In genomic region chr6:17305954-17306601, GRCm38 (mm10) we compare ENCODE assay signal across 7 mouse cellular contexts. TPM values are rescaled to one million over a fixed set of nuclear protein-coding genes. Genes with fewer than 3 reads are reported as not detected.
DNase-seq lines count a peak whose midpoint lies in the region; ATAC-seq lines count a peak whose summit lies in the region.

Cav1 (plus strand) TSS chr6:17306335.

- peak; percentile 73 for DNase-seq in adrenal gland, postnatal 25 days
- DNase-seq in embryonic facial prominence, embryonic 10.5 days (ENCODE audit: low spot score) = peak; percentile 77
- DNase-seq in kidney, adult 11 months = peak; percentile 55
- peak; percentile 69 to 85 for DNase-seq in left cerebral cortex, postnatal 25 days (ENCODE audit: low spot score in 2 of 2)
- DNase-seq in right cerebral cortex, postnatal 4 days = peak; percentile 68

- H3K27me3 ChIP-seq in embryonic facial prominence, embryonic 10.5 days (replicated peaks; ENCODE audit: low read depth, poor library complexity, severe bottlenecking) = peaks cover 57% of the 10 kb centered on the region

- H3K36me3 ChIP-seq in embryonic facial prominence, embryonic 10.5 days (replicated peaks) = no peaks in the 10 kb centered on the region

- peaks cover 24% of the 10 kb centered on the region for H3K4me1 ChIP-seq in embryonic facial prominence, embryonic 10.5 days

- no peaks in the 10 kb centered on the region for H3K9me3 ChIP-seq in embryonic facial prominence, embryonic 10.5 days

- peak within 1 kb of the TSS; percentile 44; the same call in 1 of the 2 replicates for H3K27ac ChIP-seq in embryonic facial prominence, embryonic 10.5 days (replicated peaks)

- intact Hi-C loops in left cerebral cortex, postnatal 25 days (cut with DNase I) = loop anchor here (1.0 to 5.0 kb wide), 4 partner anchors 25 to 201 kb away; partner anchors contain the start of gene Cav2

- under 1% methylated on average over 26 of the region's 26 CpGs for WGBS in embryonic facial prominence, embryonic 10.5 days

- ATAC-seq in granulocyte monocyte progenitor cell, adult 5-6 weeks (replicated peaks; ENCODE audit: poor library complexity, severe bottlenecking) = peak; percentile 60
- peak; percentile 55 for ATAC-seq in megakaryocyte progenitor cell, adult 5-6 weeks (replicated peaks; ENCODE audit: poor library complexity)

- peak within 1 kb of the TSS; percentile 61 for H3K4me3 ChIP-seq in embryonic facial prominence, embryonic 10.5 days

RNA-seq across cellular contexts. Expression of gene Cav1, which starts in this region (rescaled TPM):
- 90.9 and 95.2 TPM in 2 replicates for total RNA-seq in adrenal gland, postnatal 25 days (2021)
- polyA plus RNA-seq in embryonic facial prominence, embryonic 10.5 days (2016; fragmentation: Nextera tagmentation; extraction: Ambion mirVana) = 6.0 and 7.9 TPM in 2 replicates
- not detected in 2 replicates for total RNA-seq in granulocyte monocyte progenitor cell, adult 5-6 weeks (2014; fragmentation: Nextera tagmentation)
- total RNA-seq in granulocyte monocyte progenitor cell, adult 5-6 weeks (2017) = not detected in 2 replicates
- total RNA-seq in left cerebral cortex, postnatal 25 days (2021) = 10 to 100 TPM; 17.3 to 18.2 TPM
- total RNA-seq in megakaryocyte progenitor cell, adult 5-6 weeks (2015) = not detected in 2 replicates
- not detected in 2 replicates for total RNA-seq in megakaryocyte progenitor cell, adult 5-6 weeks (2017)

Comparison
In these comparisons a context has a peak if more than half of its experiments do, and no peak if none do; other contexts are left out.
1. Peak in every context shown above with its lines: DNase-seq, ATAC-seq, H3K4me3 ChIP-seq and H3K27ac ChIP-seq.
2. RNA of gene Cav1 (total RNA-seq): 90.9 to 95.2 TPM in adrenal gland, postnatal 25 days and 17.3 to 18.2 TPM in left cerebral cortex, postnatal 25 days; not detected in megakaryocyte progenitor cell, adult 5-6 weeks and not detected in granulocyte monocyte progenitor cell, adult 5-6 weeks; every median in the first group is over 10 times any median in the second.
3. Peak in ATAC-seq in granulocyte monocyte progenitor cell, adult 5-6 weeks; RNA of the gene not detected or under 1 TPM.
4. Peak in ATAC-seq in megakaryocyte progenitor cell, adult 5-6 weeks; RNA of the gene not detected or under 1 TPM.